Mouse (Mus musculus) CH12.LX (cell line): ENCODE results near the gene Rgl2. TPM values are rescaled to one million over a fixed set of nuclear protein-coding genes. Genes with fewer than 3 reads are reported as not detected.

ENCODE experiments used
- DNase-seq: peaks from one replicate; pipeline ENCODE4 v3.0.0-alpha.2; 2013; ENCODE audit errors: extremely low read depth
- H3K27ac ChIP-seq: 2 replicates; pipeline ENCODE4 v1.5.1; 2012; ENCODE audit warnings: low read depth, mild to moderate bottlenecking, control low read depth, moderate library complexity; ENCODE audit not compliant: insufficient read depth
- H3K27me3 ChIP-seq: replicated peaks from 2 replicates; pipeline ENCODE3; 2012; ENCODE audit warnings: inconsistent platforms
- H3K36me3 ChIP-seq, 2 experiments: replicated peaks in 1 of 2; 2 replicates each; pipeline versions ENCODE3 to v1.6.1; 2012; ENCODE audit warnings: inconsistent platforms in 1 of 2, low read length in 1 of 2, mild to moderate bottlenecking in 1 of 2, mixed read lengths in 1 of 2, moderate library complexity in 1 of 2; ENCODE audit not compliant: control insufficient read depth in 1 of 2, insufficient read depth in 1 of 2
- H3K4me1 ChIP-seq, 2 experiments: 2 replicates each; pipeline ENCODE4 v1.6.1; 2012; ENCODE audit warnings: inconsistent platforms in 1 of 2, moderate library complexity in 1 of 2; ENCODE audit not compliant: insufficient read depth in 2 of 2, control insufficient read depth in 1 of 2
- H3K4me2 ChIP-seq: 2 replicates; pipeline ENCODE4 v1.6.1; 2012; ENCODE audit warnings: low read depth, mild to moderate bottlenecking, control low read depth; ENCODE audit not compliant: poor library complexity, insufficient read depth, severe bottlenecking
- H3K4me3 ChIP-seq, 3 experiments: fragments of 150-350 bp in 1 of 3; sonication (generic) in 1 of 3; replicated peaks in 1 of 3; 2 replicates each; pipeline versions ENCODE3 to v1.5.1; 2011 to 2012; ENCODE audit warnings: low read depth in 2 of 3, low read length in 2 of 3, mild to moderate bottlenecking in 2 of 3, moderate library complexity in 2 of 3, control low read depth in 1 of 3, improper control_type of control experiment in 1 of 3, inconsistent platforms in 1 of 3, mixed read lengths in 1 of 3; ENCODE audit not compliant: poor library complexity in 1 of 3
- H3K79me2 ChIP-seq: replicated peaks from 2 replicates; pipeline ENCODE4 v1.6.1; 2012; ENCODE audit warnings: mild to moderate bottlenecking, moderate library complexity; ENCODE audit not compliant: control insufficient read depth, poor library complexity, insufficient read depth, severe bottlenecking; ENCODE audit errors: extremely low read depth
- H3K9ac ChIP-seq: 2 replicates; pipeline ENCODE4 v1.6.1; 2012; ENCODE audit warnings: low read depth, mild to moderate bottlenecking, control low read depth, moderate library complexity; ENCODE audit not compliant: insufficient read depth
- H3K9me3 ChIP-seq: replicated peaks from 2 replicates; pipeline ENCODE3; 2012; ENCODE audit warnings: low read length, inconsistent platforms, mixed read lengths
- BHLHE40 ChIP-seq: IDR thresholded peaks from 2 replicates; pipeline ENCODE4 v1.6.1; 2011; ENCODE audit warnings: mild to moderate bottlenecking, low read depth, low read length, improper control_type of control experiment
- CHD1 ChIP-seq: IDR thresholded peaks from 2 replicates; pipeline ENCODE4 v1.6.1; 2012; ENCODE audit warnings: low read depth, low read length, improper control_type of control experiment, inconsistent platforms
- CHD2 ChIP-seq: IDR thresholded peaks from 2 replicates; pipeline ENCODE4 v1.6.1; 2011; ENCODE audit warnings: low read length, improper control_type of control experiment
- CTCF ChIP-seq, 2 experiments: IDR thresholded peaks in 1 of 2; conservative IDR thresholded peaks in 1 of 2; 2 replicates each; pipeline ENCODE4 v1.5.1; 2011 to 2012; ENCODE audit warnings: low read depth in 2 of 2, low read length in 2 of 2, improper control_type of control experiment in 1 of 2, inconsistent platforms in 1 of 2, mild to moderate bottlenecking in 1 of 2, moderate library complexity in 1 of 2
- E2F4 ChIP-seq: IDR thresholded peaks from 2 replicates; pipeline ENCODE4 v1.6.1; 2011; ENCODE audit warnings: low read depth, low read length, improper control_type of control experiment; ENCODE audit not compliant: insufficient replicate concordance
- ELF1 ChIP-seq: IDR thresholded peaks from 2 replicates; pipeline ENCODE4 v1.6.1; 2014; ENCODE audit warnings: low read depth, mild to moderate bottlenecking, inconsistent platforms, low read length, improper control_type of control experiment
- EP300 ChIP-seq: IDR thresholded peaks from 2 replicates; pipeline ENCODE4 v1.6.1; 2011; ENCODE audit warnings: low read length, improper control_type of control experiment
- ETS1 ChIP-seq: conservative IDR thresholded peaks from 2 replicates; pipeline ENCODE4 v1.6.1; 2012; ENCODE audit warnings: low read depth, mild to moderate bottlenecking, inconsistent platforms, low read length, improper control_type of control experiment, moderate library complexity
- GABPA ChIP-seq: IDR thresholded peaks from 2 replicates; pipeline ENCODE4 v1.6.1; 2012; ENCODE audit warnings: low read depth, low read length, improper control_type of control experiment, inconsistent platforms; ENCODE audit not compliant: insufficient replicate concordance
- HCFC1 ChIP-seq: IDR thresholded peaks from 2 replicates; pipeline ENCODE4 v1.6.1; 2012; ENCODE audit warnings: low read depth, mild to moderate bottlenecking, inconsistent platforms, low read length, improper control_type of control experiment
- IRF4 ChIP-seq: IDR thresholded peaks from 2 replicates; pipeline ENCODE4 v1.6.1; 2014; ENCODE audit warnings: low read depth, mild to moderate bottlenecking, inconsistent platforms, low read length, improper control_type of control experiment
- JUN ChIP-seq: IDR thresholded peaks from 2 replicates; pipeline ENCODE4 v1.6.1; 2011; ENCODE audit warnings: low read depth, mild to moderate bottlenecking, low read length, improper control_type of control experiment, moderate library complexity; ENCODE audit not compliant: insufficient read depth
- JUND ChIP-seq: conservative IDR thresholded peaks from 2 replicates; pipeline ENCODE4 v1.6.1; 2011; ENCODE audit warnings: low read depth, low read length, improper control_type of control experiment
- KAT2A ChIP-seq: IDR thresholded peaks from 2 replicates; pipeline ENCODE4 v1.6.1; 2012; ENCODE audit warnings: low read length, improper control_type of control experiment, inconsistent platforms; ENCODE audit not compliant: insufficient replicate concordance
- MAFK ChIP-seq: IDR thresholded peaks from 2 replicates; pipeline ENCODE4 v1.6.1; 2011; ENCODE audit warnings: low read length, improper control_type of control experiment; ENCODE audit not compliant: insufficient replicate concordance
- MAX ChIP-seq: IDR thresholded peaks from 2 replicates; pipeline ENCODE4 v1.6.1; 2011; ENCODE audit warnings: low read length, improper control_type of control experiment
- MAZ ChIP-seq: IDR thresholded peaks from 2 replicates; pipeline ENCODE4 v1.6.1; 2012; ENCODE audit warnings: low read depth, mild to moderate bottlenecking, inconsistent platforms, low read length, improper control_type of control experiment, moderate library complexity
- MEF2A ChIP-seq: IDR thresholded peaks from 2 replicates; pipeline ENCODE4 v1.6.1; 2014; ENCODE audit warnings: low read depth, mild to moderate bottlenecking, inconsistent platforms, low read length, improper control_type of control experiment, borderline replicate concordance
- MXI1 ChIP-seq: IDR thresholded peaks from 2 replicates; pipeline ENCODE4 v1.6.1; 2011; ENCODE audit warnings: mild to moderate bottlenecking, low read depth, low read length, improper control_type of control experiment
- MYC ChIP-seq: IDR thresholded peaks from 2 replicates; pipeline ENCODE4 v1.6.1; 2011; ENCODE audit warnings: low read depth, mild to moderate bottlenecking, improper control_type of control experiment, low read length
- NELFE ChIP-seq: IDR thresholded peaks from 2 replicates; pipeline ENCODE4 v1.6.1; 2011; ENCODE audit warnings: low read depth, low read length, improper control_type of control experiment
- NRF1 ChIP-seq: IDR thresholded peaks from 2 replicates; pipeline ENCODE4 v1.6.1; 2014; ENCODE audit warnings: low read depth, mild to moderate bottlenecking, inconsistent platforms, low read length, improper control_type of control experiment, moderate library complexity
- PAX5 ChIP-seq: IDR thresholded peaks from 2 replicates; pipeline ENCODE4 v1.6.1; 2012; ENCODE audit warnings: low read length, inconsistent platforms, mixed read lengths
- POLR2A ChIP-seq: IDR thresholded peaks from 2 replicates; pipeline ENCODE4 v1.6.1; 2011; ENCODE audit warnings: low read depth, mild to moderate bottlenecking, improper control_type of control experiment, low read length
- POLR2AphosphoS2 ChIP-seq: IDR thresholded peaks from 2 replicates; pipeline ENCODE4 v1.6.1; 2011; ENCODE audit warnings: low read depth, low read length, improper control_type of control experiment
- RAD21 ChIP-seq: IDR thresholded peaks from 2 replicates; pipeline ENCODE4 v1.6.1; 2011; ENCODE audit warnings: low read depth, mild to moderate bottlenecking, low read length, improper control_type of control experiment, moderate library complexity
- RCOR1 ChIP-seq: conservative IDR thresholded peaks from 2 replicates; pipeline ENCODE4 v1.6.1; 2012; ENCODE audit warnings: low read depth, mild to moderate bottlenecking, inconsistent platforms, low read length, improper control_type of control experiment
- SIN3A ChIP-seq: IDR thresholded peaks from 2 replicates; pipeline ENCODE4 v1.6.1; 2012; ENCODE audit warnings: low read length, improper control_type of control experiment, inconsistent platforms
- SMC3 ChIP-seq: IDR thresholded peaks from 2 replicates; pipeline ENCODE4 v1.6.1; 2011; ENCODE audit warnings: low read depth, low read length, improper control_type of control experiment
- TBP ChIP-seq: conservative IDR thresholded peaks from 2 replicates; pipeline ENCODE4 v1.6.1; 2011; ENCODE audit warnings: low read depth, low read length, improper control_type of control experiment
- TCF12 ChIP-seq: IDR thresholded peaks from 2 replicates; pipeline ENCODE4 v1.6.1; 2014; ENCODE audit warnings: low read depth, mild to moderate bottlenecking, inconsistent platforms, low read length, improper control_type of control experiment
- UBTF ChIP-seq: IDR thresholded peaks from 2 replicates; pipeline ENCODE4 v1.6.1; 2012; ENCODE audit warnings: low read depth, mild to moderate bottlenecking, inconsistent platforms, low read length, improper control_type of control experiment, moderate library complexity
- USF1 ChIP-seq: IDR thresholded peaks from 2 replicates; pipeline ENCODE4 v1.6.1; 2014; ENCODE audit warnings: low read depth, mild to moderate bottlenecking, inconsistent platforms, low read length, improper control_type of control experiment
- USF2 ChIP-seq: conservative IDR thresholded peaks from 2 replicates; pipeline ENCODE4 v1.6.1; 2011; ENCODE audit warnings: low read depth, low read length, improper control_type of control experiment
- ZC3H11A ChIP-seq: IDR thresholded peaks from 2 replicates; pipeline ENCODE4 v1.6.1; 2012; ENCODE audit warnings: low read depth, mild to moderate bottlenecking, inconsistent platforms, low read length, improper control_type of control experiment
- ZKSCAN1 ChIP-seq: IDR thresholded peaks from 2 replicates; pipeline ENCODE4 v1.6.1; 2012; ENCODE audit warnings: low read depth, inconsistent platforms, low read length, improper control_type of control experiment, borderline replicate concordance
- ZMIZ1 ChIP-seq: IDR thresholded peaks from 2 replicates; pipeline ENCODE4 v1.6.1; 2012; ENCODE audit warnings: low read depth, mild to moderate bottlenecking, inconsistent platforms, low read length, improper control_type of control experiment
- ZNF384 ChIP-seq: IDR thresholded peaks from 2 replicates; pipeline ENCODE4 v1.6.1; 2012; ENCODE audit warnings: low read depth, low read length, improper control_type of control experiment, inconsistent platforms
- dilution Hi-C: fragments of 300-500 bp; cut with MboI; formaldehyde crosslinking; loops from 2 replicates; pipeline ENCODE4 v1.14.3; 2020; ENCODE audit warnings: low sequenced_read_pairs; ENCODE audit not compliant: extremely low pct_unique_long_range_greater_than_20kb, extremely low pct_ligation_motif_present
- in situ Hi-C: fragments of 300-500 bp; cut with MboI; formaldehyde crosslinking; loops from 3 replicates; pipeline ENCODE4 v1.14.3; 2019; ENCODE audit warnings: low sequenced_read_pairs, low pct_ligation_motif_present, low pct_unique_long_range_greater_than_20kb, mixed read lengths
- polyA plus RNA-seq: library from polyadenylated mRNA; unstranded; fragments of >175 nt; gene quantifications from 2 replicates; pipeline ENCODE4 v1.2.1, GENCODE M21; 2012; ENCODE audit warnings: low read depth; ENCODE audit not compliant: insufficient read length
- total RNA-seq, 2 experiments: library from RNA; depleted of rRNA; stranded (reverse); fragments of 300-350 nt in 1 of 2; fragments of >200 nt in 1 of 2; gene quantifications; 2 replicates each; pipeline ENCODE4 v1.2.3; 2012 to 2014

The Rgl2 gene
- total and polyA plus RNA-seq, 3 experiments: 20.1 to 29.1 (median 25.6) TPM

DNA sequence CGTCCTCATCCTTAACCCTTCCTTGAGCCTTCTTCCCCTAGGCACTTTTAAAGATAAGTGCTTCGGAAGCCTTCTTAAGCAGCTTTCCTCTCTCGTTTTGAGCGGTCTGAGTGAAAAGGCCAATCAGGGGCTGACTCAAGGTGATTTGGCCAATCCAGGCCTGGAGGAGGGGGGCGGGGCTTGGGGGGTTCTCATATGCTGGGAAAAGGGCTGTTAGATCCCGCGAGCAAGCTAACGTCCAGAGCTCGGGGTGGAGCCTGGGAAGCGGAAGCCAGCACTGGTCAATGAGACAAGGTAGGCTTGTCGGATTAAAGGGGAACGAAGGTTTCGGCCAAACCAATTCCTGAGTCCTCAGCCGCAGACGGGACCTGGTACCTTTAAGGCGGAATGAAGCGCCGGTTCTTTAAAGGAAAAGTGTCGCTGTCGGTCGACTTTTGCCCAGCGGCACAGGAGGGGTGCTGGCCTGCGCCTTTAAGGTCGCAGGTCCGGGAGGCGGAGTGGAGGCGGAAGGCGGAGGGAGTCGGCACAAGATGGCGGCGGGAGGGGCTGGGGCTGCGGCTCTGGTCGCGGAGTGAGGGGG is 13.6 kb upstream of the Rgl2 start, which contains the start of the genes Tapbp and Zbtb22:
Gene Tapbp, plus strand, starts transcription at position 229 of the 580 bp plus-strand sequence.
Gene Zbtb22, plus strand, starts transcription at position 234 of the 580 bp plus-strand sequence.
- Histone ChIP-seq H3K27ac (peak within 1 kb of the TSS; percentile 22; the same call in 1 of the 2 replicates), H3K27me3 (no peaks in the 10 kb centered on the region), H3K4me2 (peak within 1 kb of the TSS; percentile 62), H3K4me1 (peaks cover 27 to 50% of the 10 kb centered on the region in 2 experiments), H3K79me2 (peaks cover 9% of the 10 kb centered on the region), H3K36me3 (peaks cover 49 to 61% of the 10 kb centered on the region in 2 experiments), H3K9ac (peak within 1 kb of the TSS; percentile 70), H3K9me3 (peaks cover 6% of the 10 kb centered on the region), H3K4me3 (peak within 1 kb of the TSS; percentile 58 to 62 (median 59))
- dilution Hi-C loops (no loop called here), in situ Hi-C loops (no loop called here)
- TF ChIP-seq ETS1 (no peak), CHD1 (no peak), E2F4 (no peak), MAX (no peak), ZC3H11A (no peak), NELFE (no peak), USF2 (peak; percentile 64), HCFC1 (peak; percentile 79), PAX5 (no peak), ZKSCAN1 (no peak), MAFK (no peak), BHLHE40 (no peak), EP300 (no peak), RCOR1 (no peak), POLR2AphosphoS2 (no peak; the same call in 1 of the 2 replicates), USF1 (no peak), MYC (no peak), JUND (no peak), SMC3 (no peak), JUN (no peak), SIN3A (peak; percentile 100), POLR2A (peak; percentile 60), TBP (peak; percentile 37; the same call in 1 of the 2 replicates), MAZ (peak; percentile 96), RAD21 (no peak), ELF1 (peak; percentile 89), ZNF384 (no peak), KAT2A (no peak), MXI1 (peak; percentile 85), MEF2A (no peak), IRF4 (peak; percentile 43; the same call in 1 of the 2 replicates), TCF12 (peak; percentile 47), GABPA (no peak), UBTF (no peak), CHD2 (peak; percentile 90), NRF1 (peak; percentile 46; the same call in 1 of the 2 replicates), ZMIZ1 (no peak), CTCF (conservative IDR thresholded peaks at IDR 0.05 in 1 of 2, IDR thresholded peaks at IDR 0.05 in 1 of 2; ENCODE audit: low read depth in 2 of 2, low read length in 2 of 2) (no peak)
- DNase-seq: peak; percentile 98
